Mouse (Mus musculus): ENCODE measurements around the gene Lrp4. TPM values are rescaled to one million over a fixed set of nuclear protein-coding genes. Genes with fewer than 3 reads are reported as not detected.

Lrp4 gene
- polyA plus RNA-seq, 1 experiment from 2014 or later = 5.0 TPM

- Histone ChIP-seq H3K4me1 (replicated peaks) (no peaks in the 10 kb centered on the region), H3K36me3 (peaks cover 30% of the 10 kb centered on the region), H3K27me3 (no peaks in the 10 kb centered on the region), H3K4me2 (no peak overlapping the region), H3K9me3 (no peaks in the 10 kb centered on the region), H3K9ac (no peak overlapping the region), H3K4me3 (no peak overlapping the region), H3K27ac (no peak overlapping the region)
- WGBS = 91% methylated on average over 8 of the region's 8 CpGs
- no peak for ATAC-seq (ENCODE audit: low FRiP score)
Observed at GRCm38 (mm10) chr2:91498093-91498719, 40.9 kb downstream of the Lrp4 start.

GRCm38 (mm10) chr2:91508076-91508475, 50.8 kb downstream of the Lrp4 start:
- no peak overlapping the region for H3K4me2 ChIP-seq
- H3K4me3 ChIP-seq = no peak overlapping the region
- no peaks in the 10 kb centered on the region for H3K4me1 ChIP-seq (replicated peaks)
- no peak overlapping the region for H3K27ac ChIP-seq
- H3K9ac ChIP-seq = no peak overlapping the region
- peaks cover 17% of the 10 kb centered on the region for H3K36me3 ChIP-seq
- H3K27me3 ChIP-seq = no peaks in the 10 kb centered on the region
- no peaks in the 10 kb centered on the region for H3K9me3 ChIP-seq
- ATAC-seq (ENCODE audit: low FRiP score) = no peak
- 88% methylated on average over 8 of the region's 8 CpGs for WGBS

GRCm38 (mm10) chr2:91517186-91517585, 59.9 kb downstream of the Lrp4 start:
- no peak overlapping the region for H3K9ac ChIP-seq
- H3K9me3 ChIP-seq = no peaks in the 10 kb centered on the region
- H3K4me3 ChIP-seq = no peak overlapping the region
- H3K4me1 ChIP-seq (replicated peaks) = no peaks in the 10 kb centered on the region
- H3K27ac ChIP-seq = no peak overlapping the region
- no peak overlapping the region for H3K4me2 ChIP-seq
- H3K36me3 ChIP-seq = 0 out of 2 replicates have a peak, but pooled peaks cover 1% of the 10 kb centered on the region
- no peaks in the 10 kb centered on the region for H3K27me3 ChIP-seq
- WGBS = 7% methylated on average over 2 of the region's 2 CpGs
- no peak for ATAC-seq (ENCODE audit: low FRiP score)

- Histone ChIP-seq H3K27me3 (no peaks in the 10 kb centered on the region), H3K4me1 (replicated peaks) (peaks cover 9% of the 10 kb centered on the region), H3K9me3 (no peaks in the 10 kb centered on the region), H3K36me3 (0 out of 2 replicates have a peak, but pooled peaks cover 10% of the 10 kb centered on the region), H3K4me2 (peak within 1 kb of the TSS; percentile 74), H3K4me3 (peak within 1 kb of the TSS; percentile 97), H3K9ac (peak within 1 kb of the TSS; percentile 97), H3K27ac (peak within 1 kb of the TSS; percentile 90)
- peak; percentile 99 for ATAC-seq (ENCODE audit: low FRiP score)
- WGBS = 1% methylated on average over 57 of the region's 64 CpGs
Observed at GRCm38 (mm10) chr2:91526294-91527146, 69.2 kb downstream of the Lrp4 start, which contains the start of gene Ckap5. Gene Ckap5, plus strand, starts transcription at chr2:91526762.

- no peaks in the 10 kb centered on the region for H3K9me3 ChIP-seq
- WGBS = 1% methylated on average over 15 of the region's 15 CpGs
- peak overlapping the region; percentile 74 for H3K4me2 ChIP-seq
- H3K27ac ChIP-seq = peak overlapping the region; percentile 90
- H3K9ac ChIP-seq = peak overlapping the region; percentile 97
- peak overlapping the region; percentile 97 for H3K4me3 ChIP-seq
- 0 out of 2 replicates have a peak, but pooled peaks cover 10% of the 10 kb centered on the region for H3K36me3 ChIP-seq
- H3K4me1 ChIP-seq (replicated peaks) = peaks cover 9% of the 10 kb centered on the region
- no peaks in the 10 kb centered on the region for H3K27me3 ChIP-seq
- ATAC-seq (ENCODE audit: low FRiP score) = peak; percentile 89
Observed at GRCm38 (mm10) chr2:91527147-91527486, 69.8 kb downstream of the Lrp4 start.

GRCm38 (mm10) chr2:91537588-91538205, 80.4 kb downstream of the Lrp4 start:
- ATAC-seq (ENCODE audit: low FRiP score) = peak; percentile 89
- peak overlapping the region; percentile 63 for H3K9ac ChIP-seq

More at GRCm38 (mm10) chr2:91537588-91538205, 80.4 kb downstream of the Lrp4 start:
- Histone ChIP-seq H3K9me3 (no peaks in the 10 kb centered on the region), H3K27ac (peak overlapping the region; percentile 49; the same call in 1 of the 2 replicates), H3K4me3 (peak overlapping the region; percentile 38), H3K4me2 (peak overlapping the region; percentile 57), H3K27me3 (no peaks in the 10 kb centered on the region), H3K36me3 (no peaks in the 10 kb centered on the region), H3K4me1 (replicated peaks) (peaks cover 9% of the 10 kb centered on the region)
- WGBS = 3% methylated on average over 17 of the region's 17 CpGs

Other genes with a start within 250 kb of the Lrp4 start
- gene Ddb2, start 220.5 kb upstream of the Lrp4 start, polyA plus RNA-seq (2015; fragmentation: Nextera tagmentation; extraction: Ambion mirVana) = 14.1 and 15.2 TPM in 2 replicates
- gene Pacsin3, start 201.6 kb upstream of the Lrp4 start, polyA plus RNA-seq (2015; fragmentation: Nextera tagmentation; extraction: Ambion mirVana) = 12.8 and 14.5 TPM in 2 replicates
- gene Arfgap2, start 192.5 kb upstream of the Lrp4 start, polyA plus RNA-seq (2015; fragmentation: Nextera tagmentation; extraction: Ambion mirVana) = 69.4 and 70.4 TPM in 2 replicates
- 147 and 155 TPM in 2 replicates for gene 1110051M20Rik, start 12.8 kb upstream of the Lrp4 start, polyA plus RNA-seq (2015; fragmentation: Nextera tagmentation; extraction: Ambion mirVana)
- 132 and 140 TPM in 2 replicates for gene Ckap5, start 69.3 kb downstream of the Lrp4 start, polyA plus RNA-seq (2015; fragmentation: Nextera tagmentation; extraction: Ambion mirVana)
- gene F2, start 178.9 kb downstream of the Lrp4 start, polyA plus RNA-seq (2015; fragmentation: Nextera tagmentation; extraction: Ambion mirVana) = 0.09 TPM in 1 of 2 replicates, not detected in the other
- gene Zfp408, start 192.3 kb downstream of the Lrp4 start, polyA plus RNA-seq (2015; fragmentation: Nextera tagmentation; extraction: Ambion mirVana) = 12.1 and 15.7 TPM in 2 replicates
- gene Arhgap1, start 192.3 kb downstream of the Lrp4 start, polyA plus RNA-seq (2015; fragmentation: Nextera tagmentation; extraction: Ambion mirVana) = 88.6 and 89.0 TPM in 2 replicates